Mouse (Mus musculus) heart, embryonic 11.5 days (tissue): ENCODE data around the gene Dnajb5. TPM values are rescaled to one million over a fixed set of nuclear protein-coding genes. Genes with fewer than 3 reads are reported as not detected.

Experiments
- ATAC-seq: fragments of 200-750 bp; cut with Nextera tagmentation; replicated peaks from 2 replicates; pipeline ENCODE4 v1.8.0; 2017; ENCODE audit warnings: moderate library complexity; ENCODE audit not compliant: insufficient number of reproducible peaks, low FRiP score, low TSS enrichment
- H3K27ac ChIP-seq: fragments of 300-500 bp; sonication (generic); 2 replicates; pipeline ENCODE4 v1.5.1; 2014; ENCODE audit warnings: mild to moderate bottlenecking, low read depth, low read length
- H3K27me3 ChIP-seq: fragments of 300-500 bp; sonication (generic); 2 replicates; pipeline ENCODE4 v1.6.1; 2014; ENCODE audit warnings: mild to moderate bottlenecking, low read length, mixed read lengths; ENCODE audit not compliant: control insufficient read depth, insufficient read depth
- H3K36me3 ChIP-seq: fragments of 300-500 bp; sonication (generic); 2 replicates; pipeline ENCODE4 v1.6.1; 2014; ENCODE audit warnings: mild to moderate bottlenecking, low read length, moderate library complexity, mixed read lengths; ENCODE audit not compliant: control insufficient read depth, insufficient read depth
- H3K4me1 ChIP-seq: fragments of 300-500 bp; sonication (generic); 2 replicates; pipeline ENCODE4 v1.6.1; 2014; ENCODE audit warnings: low read length; ENCODE audit not compliant: control insufficient read depth, insufficient read depth
- H3K4me2 ChIP-seq: fragments of 300-500 bp; sonication (generic); 2 replicates; pipeline ENCODE4 v1.6.1; 2014; ENCODE audit warnings: mild to moderate bottlenecking, moderate library complexity
- H3K4me3 ChIP-seq: fragments of 300-500 bp; sonication (generic); 2 replicates; pipeline ENCODE4 v1.5.1; 2014; ENCODE audit warnings: low read depth, low read length
- H3K9ac ChIP-seq: fragments of 300-500 bp; sonication (generic); 2 replicates; pipeline ENCODE4 v1.6.1; 2014; ENCODE audit warnings: mild to moderate bottlenecking, low read depth, low read length, moderate library complexity
- H3K9me3 ChIP-seq: fragments of 300-500 bp; sonication (generic); replicated peaks from 2 replicates; pipeline ENCODE4 v1.6.1; 2016; ENCODE audit warnings: low read length; ENCODE audit not compliant: control insufficient read depth
- WGBS: fragments of 180-500 bp; shearing (Covaris S2); extraction: QIAGEN DNeasy Blood & Tissue Kit; methylation state at CpG from one replicate; pipeline ENCODE4 v1.1.7; 2014; ENCODE audit not compliant: insufficient replicate concordance; 5-methylcytosine and 5-hydroxymethylcytosine counted together
- polyA plus RNA-seq: library from polyadenylated mRNA; unstranded; fragments of >200 nt; fragmentation: Nextera tagmentation; extraction: Ambion mirVana; gene quantifications from 2 replicates; pipeline ENCODE4 v1.2.1, GENCODE M21; 2014

The Dnajb5 gene
- 11.8 and 12.9 TPM in 2 replicates for polyA plus RNA-seq

GRCm38 (mm10) chr4:42949676-42950051 lies at the start of gene Dnajb5:
Dnajb5 (plus strand) TSS chr4:42949814.
- ATAC-seq = peak; percentile 88
- Histone ChIP-seq H3K9me3 (no peaks in the 10 kb centered on the region), H3K36me3 (no peaks in the 10 kb centered on the region), H3K9ac (peak within 1 kb of the TSS; percentile 85), H3K4me1 (peaks cover 45% of the 10 kb centered on the region), H3K27me3 (peaks cover 20% of the 10 kb centered on the region), H3K4me2 (peak within 1 kb of the TSS; percentile 85), H3K27ac (peak within 1 kb of the TSS; percentile 92), H3K4me3 (peak within 1 kb of the TSS; percentile 75)
- under 1% methylated on average over 39 of the region's 39 CpGs for WGBS

GRCm38 (mm10) chr4:42900878-42901277 lies 48.7 kb upstream of the Dnajb5 start:
- Histone ChIP-seq H3K4me2 (no peak overlapping the region), H3K27me3 (no peaks in the 10 kb centered on the region), H3K9ac (no peak overlapping the region), H3K36me3 (no peaks in the 10 kb centered on the region), H3K4me1 (no peaks in the 10 kb centered on the region), H3K9me3 (no peaks in the 10 kb centered on the region), H3K27ac (no peak overlapping the region), H3K4me3 (no peak overlapping the region)
- no peak for ATAC-seq
- WGBS = 45% methylated on average over 5 of the region's 5 CpGs

- H3K9ac ChIP-seq = no peak overlapping the region
- no peaks in the 10 kb centered on the region for H3K36me3 ChIP-seq
- no peak for ATAC-seq
- H3K4me3 ChIP-seq = no peak overlapping the region
- no peaks in the 10 kb centered on the region for H3K4me1 ChIP-seq
- no peaks in the 10 kb centered on the region for H3K9me3 ChIP-seq
- no peaks in the 10 kb centered on the region for H3K27me3 ChIP-seq
- WGBS = 48% methylated on average over 9 of the region's 9 CpGs
- H3K4me2 ChIP-seq = no peak overlapping the region
- no peak overlapping the region for H3K27ac ChIP-seq
Measured at GRCm38 (mm10) chr4:42902174-42902573, 47.4 kb upstream of the Dnajb5 start.

DNA sequence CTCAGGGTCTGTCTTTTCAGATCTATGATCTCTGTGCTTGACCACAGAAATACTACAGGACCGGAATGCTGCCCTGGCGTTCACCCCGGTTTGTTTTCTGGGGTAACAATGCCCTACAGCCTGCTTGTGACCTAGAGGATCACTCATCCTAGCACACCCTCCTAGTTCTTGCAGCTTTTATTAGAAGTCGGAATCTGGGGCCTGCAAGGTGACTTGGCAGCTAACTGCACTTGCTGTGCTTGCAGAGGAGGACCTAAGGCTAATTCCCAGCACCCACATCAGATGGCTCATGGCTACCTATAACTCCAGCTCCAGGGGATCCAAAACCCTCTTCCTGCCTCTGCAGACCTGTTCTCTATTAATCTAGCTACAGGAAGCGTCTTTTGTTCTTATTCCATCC lies 46.9 kb upstream of the Dnajb5 start:
- H3K9ac ChIP-seq = no peak overlapping the region
- WGBS = 75% methylated on average over 5 of the region's 5 CpGs
- no peak overlapping the region for H3K4me2 ChIP-seq
- H3K27ac ChIP-seq = no peak overlapping the region
- H3K4me1 ChIP-seq = no peaks in the 10 kb centered on the region
- H3K4me3 ChIP-seq = no peak overlapping the region
- H3K36me3 ChIP-seq = no peaks in the 10 kb centered on the region
- no peaks in the 10 kb centered on the region for H3K27me3 ChIP-seq
- H3K9me3 ChIP-seq = no peaks in the 10 kb centered on the region
- ATAC-seq = no peak

- WGBS = 79% methylated on average over 1 of the region's 1 CpGs
Measured at GRCm38 (mm10) chr4:42903942-42904341, 45.7 kb upstream of the Dnajb5 start.

GRCm38 (mm10) chr4:42904523-42904922 lies 45.1 kb upstream of the Dnajb5 start:
- H3K27ac ChIP-seq = no peak overlapping the region
- no peaks in the 10 kb centered on the region for H3K27me3 ChIP-seq
- no peaks in the 10 kb centered on the region for H3K9me3 ChIP-seq
- H3K36me3 ChIP-seq = no peaks in the 10 kb centered on the region
- H3K4me3 ChIP-seq = no peak overlapping the region
- no peak overlapping the region for H3K4me2 ChIP-seq
- 91% methylated on average over 3 of the region's 3 CpGs for WGBS
- no peak for ATAC-seq
- H3K9ac ChIP-seq = no peak overlapping the region
- no peaks in the 10 kb centered on the region for H3K4me1 ChIP-seq

More at GRCm38 (mm10) chr4:42903942-42904341, 45.7 kb upstream of the Dnajb5 start:
- Histone ChIP-seq H3K4me1 (no peaks in the 10 kb centered on the region), H3K27me3 (no peaks in the 10 kb centered on the region), H3K27ac (no peak overlapping the region), H3K4me3 (no peak overlapping the region), H3K4me2 (no peak overlapping the region), H3K9ac (no peak overlapping the region), H3K9me3 (no peaks in the 10 kb centered on the region), H3K36me3 (no peaks in the 10 kb centered on the region)
- ATAC-seq = no peak

GRCm38 (mm10) chr4:42904966-42905365 lies 44.6 kb upstream of the Dnajb5 start:
- Histone ChIP-seq H3K27me3 (no peaks in the 10 kb centered on the region), H3K27ac (no peak overlapping the region), H3K4me2 (no peak overlapping the region), H3K4me1 (no peaks in the 10 kb centered on the region), H3K4me3 (no peak overlapping the region), H3K9ac (no peak overlapping the region), H3K36me3 (no peaks in the 10 kb centered on the region), H3K9me3 (no peaks in the 10 kb centered on the region)
- no peak for ATAC-seq
- 79% methylated on average over 6 of the region's 6 CpGs for WGBS

DNA sequence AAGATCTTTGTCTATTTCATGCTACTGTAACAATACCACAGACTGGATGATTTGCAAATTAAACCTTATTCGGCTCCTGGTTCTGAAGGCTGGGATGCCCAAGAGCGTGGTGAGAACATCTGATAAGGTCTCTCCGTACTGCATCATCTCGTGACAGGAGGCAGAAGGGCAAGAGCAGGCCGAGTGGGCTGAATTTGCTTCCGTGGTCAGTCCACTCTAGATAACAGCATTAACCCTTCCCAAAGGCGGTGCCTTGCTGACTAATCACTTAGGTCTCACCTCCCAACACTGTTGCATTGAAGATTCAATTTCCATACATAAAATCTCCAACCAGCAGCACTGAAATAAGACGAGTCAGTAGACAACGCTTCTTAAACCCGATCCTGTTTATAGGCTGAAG lies 36.2 kb upstream of the Dnajb5 start:
- peaks cover 48% of the 10 kb centered on the region for H3K27me3 ChIP-seq
- WGBS = 35% methylated on average over 10 of the region's 10 CpGs
- H3K27ac ChIP-seq = no peak overlapping the region
- H3K9ac ChIP-seq = no peak overlapping the region
- H3K4me3 ChIP-seq = no peak overlapping the region
- H3K4me1 ChIP-seq = no peaks in the 10 kb centered on the region; the same call in 1 of the 2 replicates
- H3K4me2 ChIP-seq = no peak overlapping the region
- no peaks in the 10 kb centered on the region for H3K36me3 ChIP-seq
- no peaks in the 10 kb centered on the region for H3K9me3 ChIP-seq
- no peak for ATAC-seq

GRCm38 (mm10) chr4:42915311-42915710 lies 34.3 kb upstream of the Dnajb5 start:
- Histone ChIP-seq H3K27me3 (peaks cover 55% of the 10 kb centered on the region), H3K9ac (no peak overlapping the region), H3K9me3 (no peaks in the 10 kb centered on the region), H3K4me3 (no peak overlapping the region), H3K4me1 (no peaks in the 10 kb centered on the region; the same call in 1 of the 2 replicates), H3K4me2 (no peak overlapping the region), H3K27ac (no peak overlapping the region), H3K36me3 (no peaks in the 10 kb centered on the region)
- 76% methylated on average over 12 of the region's 12 CpGs for WGBS
- no peak for ATAC-seq
